Mouse (Mus musculus) ES-Bruce4 (cell line): ENCODE measurements around the gene Klhl1.

Source experiments
- CTCF ChIP-seq: IDR thresholded peaks from one replicate; pipeline ENCODE4 v1.8.1; 2011; ENCODE audit warnings: low read depth, low read length
- EP300 ChIP-seq: IDR thresholded peaks from 2 replicates; pipeline ENCODE4 v1.6.1; 2011; ENCODE audit warnings: low read depth, low read length; ENCODE audit not compliant: insufficient read depth

GRCm38 (mm10) chr14:96499936-96500335, 19.0 kb downstream of the Klhl1 start:
- TF ChIP-seq CTCF (no peak), EP300 (no peak)
